Mouse (Mus musculus): Measurements from ENCODE around the gene 1700024P04Rik.
"Not testable (repeated sequence)": the region's sequence is repeated elsewhere in the genome, so short reads cannot be mapped to it uniquely, and the experiment has no call there.

The 1700024P04Rik gene

DNA sequence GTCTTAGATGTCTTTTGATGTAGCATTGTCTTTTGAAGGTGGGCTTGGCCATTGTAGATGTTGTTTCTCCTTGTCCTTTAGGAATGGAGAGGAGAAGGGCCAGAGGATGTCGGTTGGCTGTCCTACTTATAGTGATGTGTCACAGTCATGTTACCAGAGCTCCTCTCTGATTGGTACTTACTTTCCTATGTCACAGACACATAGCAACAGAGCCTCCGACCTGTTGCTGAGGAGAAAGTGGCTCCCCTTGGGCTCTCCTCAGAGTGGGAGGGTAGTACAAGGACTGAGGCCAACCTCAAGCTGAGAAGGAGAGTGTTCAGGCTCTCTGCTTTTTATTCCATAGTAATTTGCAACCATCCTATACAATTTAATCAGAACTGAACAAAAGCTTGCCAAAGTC is at the start of gene 1700024P04Rik:
1700024P04Rik (minus strand) TSS at position 101 of the 400 bp plus-strand sequence.
- no peak for DNase-seq (ENCODE audit: low read depth)

DNA sequence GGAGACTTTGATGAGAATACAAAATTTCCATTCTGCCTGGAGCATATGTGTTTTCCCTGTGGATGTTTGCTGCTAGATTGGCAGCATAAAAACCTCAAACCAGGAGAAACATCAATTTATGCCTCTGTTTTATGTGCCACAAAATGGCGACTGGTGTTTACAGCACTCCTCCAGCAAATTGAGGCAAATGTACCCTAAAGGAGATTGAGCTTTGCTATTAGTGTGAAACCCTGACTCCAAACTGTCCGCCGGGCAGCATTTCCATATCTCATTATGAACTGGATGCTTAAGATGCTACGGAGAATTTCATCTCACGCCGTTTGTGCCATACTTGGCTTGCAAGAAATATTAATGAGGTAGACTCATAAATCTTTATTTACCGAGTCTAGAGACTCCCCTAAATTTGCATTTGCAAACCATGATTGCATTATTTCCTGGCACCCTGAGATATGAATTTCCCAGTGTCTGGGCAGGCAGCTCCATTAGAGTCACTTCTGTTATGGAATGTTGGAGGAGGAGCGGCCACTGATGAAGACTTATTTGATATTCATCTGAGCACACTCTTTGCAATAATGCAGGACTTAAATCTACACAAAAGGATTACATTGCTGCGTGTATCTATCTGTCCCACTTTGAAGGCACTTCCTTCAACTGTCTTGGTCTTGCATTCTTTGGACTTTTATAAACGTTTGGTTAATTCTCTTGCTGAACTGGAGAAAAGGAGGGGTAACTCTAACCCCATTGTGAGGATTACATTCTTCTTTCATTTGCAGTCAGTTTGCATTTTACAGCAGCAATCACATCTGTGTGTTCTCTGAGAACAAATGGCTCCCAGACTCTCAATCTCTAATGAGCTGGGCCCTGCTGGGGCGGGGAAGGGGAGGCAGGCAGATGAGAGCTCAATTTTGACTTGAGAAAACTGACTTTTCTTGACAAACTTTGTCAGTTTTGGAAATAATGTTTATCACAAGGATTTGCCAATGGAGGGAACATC is 47.2 kb upstream of the 1700024P04Rik start:
- DNase-seq (ENCODE audit: low read depth), result no peak

DNA sequence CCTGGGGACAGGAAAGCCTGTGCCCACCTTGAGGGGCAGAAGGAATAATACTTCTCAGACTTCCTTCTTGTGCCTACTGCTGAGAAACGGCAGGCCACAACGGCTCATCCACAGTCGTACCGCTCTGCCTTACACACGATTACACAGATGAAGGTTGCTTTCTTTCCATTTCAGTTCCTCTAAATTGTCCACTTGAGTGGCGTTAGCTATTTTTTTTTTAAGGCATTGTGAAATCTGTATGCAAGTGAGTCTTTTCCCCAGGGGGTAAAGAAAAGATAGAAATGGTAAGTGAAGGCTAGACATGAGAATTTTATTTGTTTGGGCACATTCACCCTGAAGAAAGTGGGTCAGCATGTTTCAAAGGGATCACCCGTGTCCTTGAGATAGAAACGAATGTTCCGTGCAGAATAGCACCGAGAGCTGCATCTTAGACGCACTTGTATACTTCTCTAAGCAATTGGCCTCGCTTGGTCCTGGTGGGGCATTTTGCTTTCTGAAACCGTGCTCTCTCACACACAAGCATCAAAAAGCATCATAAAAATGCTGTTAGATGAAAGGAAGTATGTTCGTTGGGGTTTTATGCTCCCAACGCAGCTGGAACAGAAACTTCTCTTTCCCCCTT is 46.3 kb upstream of the 1700024P04Rik start:
- peak; percentile 20 for DNase-seq (ENCODE audit: low read depth)

DNA sequence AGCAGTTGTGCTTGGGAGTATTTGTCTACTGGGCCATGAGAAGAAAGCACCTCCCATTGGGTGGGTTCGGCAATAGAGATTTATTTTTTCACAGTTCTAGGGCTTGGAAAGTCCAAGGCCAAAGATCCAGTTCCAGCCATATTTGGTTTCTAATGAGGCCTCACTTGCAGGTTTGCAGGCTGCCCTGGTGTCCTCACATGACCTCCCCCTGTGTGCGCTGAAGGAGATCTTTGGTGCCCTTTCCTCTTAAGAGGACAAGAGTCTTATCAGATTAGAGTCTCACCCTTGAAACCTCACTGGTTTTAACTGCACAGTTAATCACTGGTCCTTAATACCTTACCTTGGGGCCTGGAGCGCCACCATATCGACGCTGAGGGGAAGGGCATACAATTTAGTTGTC is 40.9 kb upstream of the 1700024P04Rik start:
- no peak for DNase-seq (ENCODE audit: low read depth)

DNA sequence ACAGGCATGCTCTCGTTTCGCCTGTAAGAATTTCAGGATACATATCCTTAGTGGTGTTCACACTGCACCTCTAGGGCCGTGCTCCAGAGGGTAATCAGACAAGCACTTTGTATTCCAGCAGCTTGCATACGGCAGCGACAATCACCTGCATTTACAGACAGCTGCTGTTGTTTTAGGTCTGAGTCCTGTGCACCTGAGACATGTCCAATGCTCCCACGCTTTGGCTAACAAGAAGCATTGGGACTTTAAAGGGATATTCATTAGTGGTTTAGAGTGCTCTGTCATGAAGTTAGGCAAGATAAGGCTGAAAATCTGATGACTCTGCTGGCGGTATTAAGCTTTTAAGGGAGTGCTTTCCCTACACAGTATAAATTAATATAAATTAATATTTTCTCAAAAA is 37.7 kb upstream of the 1700024P04Rik start:
- DNase-seq (ENCODE audit: low read depth), result no peak

DNA sequence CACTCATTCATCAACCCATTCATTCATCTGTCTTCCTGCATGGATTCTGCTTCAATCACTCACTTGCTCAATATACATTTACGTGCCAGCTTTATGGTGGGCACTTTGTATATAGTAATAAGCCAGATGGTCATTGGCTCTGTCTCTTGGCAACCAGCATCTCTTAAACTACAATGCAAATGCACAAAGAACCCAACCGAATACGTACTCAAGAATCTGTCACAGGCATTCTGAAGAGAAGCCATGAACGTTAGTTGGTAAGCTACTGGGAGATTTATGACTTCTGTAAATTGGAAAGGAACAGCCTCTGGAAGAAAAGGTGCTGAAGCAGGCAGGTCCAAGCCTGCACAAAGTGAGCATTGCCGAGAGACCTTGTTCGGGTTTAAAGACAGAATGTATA is 36.8 kb upstream of the 1700024P04Rik start:
- no peak for DNase-seq (ENCODE audit: low read depth)

DNA sequence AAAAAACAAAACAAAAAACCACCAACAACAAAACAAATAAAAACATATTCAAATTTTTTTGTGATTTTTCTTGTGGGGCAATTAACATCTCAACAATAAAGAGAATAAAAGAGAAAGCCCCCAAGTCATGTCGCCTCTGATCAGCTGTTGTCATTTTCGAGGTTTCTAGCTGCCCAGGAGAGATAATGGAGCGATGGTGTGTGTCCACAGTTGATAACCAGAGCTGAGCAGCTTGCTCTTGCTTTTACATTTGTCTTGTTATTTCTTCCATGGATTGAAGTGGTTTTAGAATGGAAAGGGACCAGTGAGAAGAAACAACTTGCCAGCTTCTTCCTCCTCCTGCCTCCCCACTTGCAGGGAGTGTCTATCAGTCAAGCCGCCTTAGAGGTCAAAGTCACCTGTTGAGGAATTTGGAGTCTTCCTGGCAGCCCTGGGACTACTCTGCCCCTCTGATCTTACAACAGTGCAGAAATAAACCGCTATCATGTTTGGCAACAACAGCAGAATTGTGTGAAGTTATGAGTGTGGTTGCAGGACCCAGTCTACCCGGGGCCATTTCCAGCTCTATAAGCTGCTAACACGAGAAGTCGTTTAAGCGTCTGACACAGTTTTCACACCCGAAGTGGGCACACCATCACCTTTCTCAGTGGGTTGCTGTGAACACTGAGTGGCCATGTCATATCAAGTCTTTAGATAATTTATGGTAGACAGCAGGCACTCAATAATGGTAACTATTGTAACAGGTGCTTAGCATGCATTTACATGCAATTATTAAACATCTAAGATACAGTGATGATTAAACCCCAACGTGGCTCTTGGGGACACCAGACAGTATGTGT is 35.7 kb upstream of the 1700024P04Rik start:
- no peak for DNase-seq (ENCODE audit: low read depth)

DNA sequence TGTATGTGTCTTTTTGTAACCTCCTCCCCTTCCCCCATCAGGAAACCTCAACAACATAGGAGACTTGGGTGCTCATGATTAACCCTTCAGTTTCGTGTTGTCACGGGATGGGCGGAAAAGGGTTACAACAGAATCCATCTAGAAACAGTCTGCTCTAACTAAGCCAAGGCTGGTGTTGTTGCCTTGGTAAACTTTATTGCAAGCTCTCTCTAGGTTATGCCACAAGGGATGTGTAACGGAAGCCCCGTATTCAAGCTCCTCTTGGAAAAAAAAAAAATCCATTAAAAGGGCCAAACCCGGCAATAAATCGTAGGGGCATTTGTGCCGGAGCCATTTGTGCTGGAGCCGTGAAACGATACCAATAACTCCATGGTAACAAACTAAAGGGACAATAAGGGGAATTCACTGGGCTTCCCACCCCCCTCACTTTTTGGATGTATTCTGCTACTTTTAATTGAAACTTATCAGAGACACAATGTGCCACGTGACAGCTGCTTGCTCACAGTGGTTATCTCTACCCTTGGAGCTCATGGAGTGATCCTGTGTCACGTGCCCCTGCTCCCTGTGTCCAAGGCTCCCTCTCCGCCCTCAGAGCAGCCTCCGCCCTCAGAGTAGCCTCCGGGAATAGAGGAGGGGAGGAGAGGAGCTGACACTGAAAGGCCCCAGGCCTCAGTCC is 34.3 kb upstream of the 1700024P04Rik start:
- DNase-seq (ENCODE audit: low read depth), result no peak

DNA sequence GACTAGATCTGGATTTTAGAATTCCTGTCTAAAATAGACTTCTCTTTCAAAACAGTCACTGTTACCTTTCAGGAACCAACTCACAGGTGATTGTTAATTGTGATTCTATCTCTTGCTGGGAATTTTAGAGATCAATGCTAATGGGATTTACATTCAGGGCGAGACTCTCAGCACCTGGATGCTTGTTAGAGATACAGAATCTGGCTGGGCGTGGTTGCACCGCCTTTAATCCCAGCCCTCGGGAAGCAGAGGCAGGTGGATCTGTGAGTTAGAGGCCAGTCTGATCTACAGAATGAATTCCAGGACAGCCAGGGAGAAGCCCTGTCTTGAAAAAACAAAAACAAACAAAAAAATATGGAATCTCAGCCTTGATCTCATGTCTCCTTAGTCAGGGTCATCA is 32.3 kb upstream of the 1700024P04Rik start:
- no peak for DNase-seq (ENCODE audit: low read depth)

DNA sequence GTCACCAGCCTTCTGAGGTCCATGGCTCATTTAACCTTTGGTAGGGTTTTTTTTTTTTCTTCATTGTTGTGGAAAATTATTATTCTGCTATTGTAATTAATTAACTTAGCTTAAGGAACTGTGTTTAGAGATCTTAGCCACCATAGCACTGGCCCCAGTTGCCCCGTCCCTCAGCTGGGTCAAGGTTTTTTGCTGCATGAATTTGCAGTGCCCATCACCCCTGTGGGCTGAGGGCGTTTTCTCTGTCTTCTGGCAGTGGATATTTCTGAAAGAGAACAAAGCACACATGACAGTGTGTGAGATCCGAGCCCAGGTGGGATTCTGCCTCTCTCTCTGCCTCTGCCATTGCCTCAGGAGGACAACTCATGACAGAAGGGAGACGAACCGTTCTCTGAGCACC is 28.5 kb upstream of the 1700024P04Rik start:
- no peak for DNase-seq (ENCODE audit: low read depth)

DNA sequence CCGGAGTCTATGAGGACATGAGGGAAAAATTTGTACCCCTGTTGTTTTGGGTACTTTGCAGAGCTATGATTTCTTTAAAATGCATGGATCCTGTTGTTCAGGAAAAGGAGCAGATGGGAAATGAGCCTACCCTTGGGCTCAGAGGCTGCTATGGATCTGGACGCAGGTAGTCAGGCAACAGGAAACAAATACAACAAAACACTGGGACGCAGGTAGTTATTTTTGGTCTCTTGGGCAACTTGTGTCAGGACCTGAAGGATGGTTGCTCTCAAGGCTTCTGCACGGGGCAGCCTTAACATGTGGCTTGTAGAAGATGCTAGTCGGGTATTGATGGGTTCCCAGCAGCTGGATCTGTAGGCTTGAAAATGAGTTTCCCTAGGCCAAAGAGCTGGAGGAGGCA is 23.6 kb upstream of the 1700024P04Rik start:
- DNase-seq (ENCODE audit: low read depth), result no peak

DNA sequence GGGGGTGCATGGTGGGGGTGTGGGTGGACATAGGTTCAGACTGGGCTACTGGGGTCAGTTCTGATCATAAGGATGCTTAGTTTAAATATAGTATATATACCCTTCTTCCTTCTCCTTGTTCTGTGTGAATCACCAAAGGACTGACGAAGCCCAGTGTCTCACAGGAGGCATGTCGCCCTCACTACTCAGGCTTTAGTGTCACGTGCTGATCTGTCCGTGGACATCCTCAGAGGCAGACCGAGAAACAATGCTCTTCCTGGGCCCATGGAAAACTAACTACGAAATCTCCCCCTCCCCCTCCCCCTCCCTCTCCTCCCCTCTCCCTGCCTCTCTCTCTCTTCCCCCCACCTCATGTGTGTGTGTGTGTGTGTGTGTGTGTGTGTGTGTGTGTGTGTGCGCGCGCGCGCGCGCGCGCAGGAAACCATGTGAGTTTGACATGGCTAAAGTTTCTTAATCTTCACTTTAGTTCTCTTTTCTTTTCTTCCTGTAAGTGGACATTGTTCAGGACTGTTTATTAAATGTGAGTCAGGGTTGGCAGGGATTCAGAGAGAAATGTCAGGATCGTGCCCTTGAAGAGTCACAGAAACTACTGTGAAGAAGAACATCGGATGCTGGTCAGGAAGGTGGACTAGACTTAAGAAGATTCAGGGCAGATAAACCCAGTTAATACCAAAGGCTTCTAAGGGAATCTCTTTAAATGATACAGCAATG is 22.2 kb upstream of the 1700024P04Rik start:
- no peak for DNase-seq (ENCODE audit: low read depth)

DNA sequence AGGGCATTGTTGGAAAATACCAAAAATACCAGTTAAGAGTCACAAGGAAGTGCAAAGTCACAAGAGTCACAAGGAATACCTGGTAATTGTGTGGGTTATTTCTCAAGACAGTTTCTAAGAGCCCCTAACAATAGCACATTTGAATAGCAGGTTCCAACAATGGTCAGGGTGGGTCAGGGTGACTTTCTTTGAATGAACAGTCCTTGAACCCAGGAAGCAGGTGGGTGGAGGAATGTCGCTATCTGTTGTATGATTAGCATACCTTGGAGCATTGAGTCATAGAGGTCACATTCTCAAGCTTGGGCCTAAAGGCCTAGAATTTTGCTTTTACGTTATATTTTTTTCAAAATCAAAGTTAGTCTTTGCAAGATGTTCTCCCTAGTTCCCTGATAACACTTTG is 17.3 kb upstream of the 1700024P04Rik start:
- not testable (repeated sequence) for DNase-seq (ENCODE audit: low read depth)

DNA sequence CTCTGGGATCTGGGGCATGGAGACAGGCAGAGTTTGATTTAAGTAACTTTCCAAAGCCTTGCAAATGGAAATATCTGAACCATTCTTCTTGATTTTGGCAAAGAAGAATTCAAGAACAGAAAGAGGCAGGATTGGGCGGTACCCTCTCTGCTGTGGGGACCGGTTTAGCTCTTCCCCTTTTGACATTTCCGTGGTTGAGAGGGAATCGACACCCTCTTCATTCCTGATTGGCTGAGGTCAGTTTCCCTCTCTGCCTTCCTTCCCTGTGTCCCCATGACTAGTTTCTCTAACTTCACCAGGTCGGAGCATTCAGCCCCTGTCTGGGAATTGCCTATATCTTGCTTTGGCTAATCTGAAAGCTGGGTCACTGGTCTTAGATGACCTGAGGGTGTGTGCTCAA is 12.7 kb upstream of the 1700024P04Rik start:
- DNase-seq (ENCODE audit: low read depth), result peak; percentile 19

DNA sequence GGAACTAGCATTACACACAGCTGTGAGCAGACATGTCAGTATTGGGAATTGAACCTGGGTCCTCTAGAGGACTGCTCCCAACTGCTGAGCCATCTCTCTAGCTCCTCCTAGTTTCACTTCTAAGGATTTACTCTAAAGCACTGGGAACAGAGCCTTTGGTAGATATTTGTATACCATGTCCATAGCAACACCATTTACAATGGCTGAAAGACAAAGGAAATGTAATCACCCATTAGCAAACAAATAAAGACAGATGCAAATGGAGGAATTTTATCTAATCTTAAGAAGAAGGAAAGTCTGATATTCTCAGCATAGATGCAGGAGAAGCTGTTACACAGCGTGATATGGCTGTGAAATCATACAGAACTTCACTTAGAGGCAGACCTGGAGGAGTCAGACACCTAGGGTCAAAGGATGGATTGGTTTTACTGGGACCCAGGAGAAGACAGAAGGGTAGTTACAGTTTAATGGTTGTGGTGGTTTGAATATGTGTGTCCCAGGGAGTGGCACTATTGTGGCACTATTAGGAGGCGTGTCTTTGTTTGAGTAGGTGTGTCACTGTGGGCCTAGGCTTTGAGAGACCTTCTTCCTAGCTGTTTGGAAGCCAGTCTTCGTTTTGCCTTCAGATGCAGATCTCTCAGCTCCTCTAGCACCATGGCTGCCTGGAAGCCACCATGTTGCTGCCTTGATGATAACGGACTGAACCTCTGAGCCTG is 7.1 kb downstream of the 1700024P04Rik start:
- DNase-seq (ENCODE audit: low read depth), result no peak

DNA sequence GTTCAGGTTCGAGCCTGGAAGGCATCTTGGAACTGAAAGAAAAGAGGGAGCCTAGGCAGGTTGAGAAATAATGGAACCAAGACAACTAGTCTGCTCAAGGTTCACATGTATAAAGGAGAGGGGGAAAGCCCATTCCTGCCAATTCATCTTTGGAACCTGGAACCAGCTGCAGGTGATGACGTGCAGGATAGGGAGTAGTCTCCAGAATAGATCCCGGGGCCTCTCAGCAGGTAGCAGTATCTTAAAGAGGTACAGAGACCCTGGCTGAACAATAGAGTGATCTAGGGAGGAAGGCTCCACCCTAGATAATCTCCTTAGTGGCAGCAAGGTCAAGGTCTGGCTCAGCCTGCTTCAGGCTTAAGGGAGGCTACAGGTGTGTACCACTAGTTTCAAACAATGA is 8.3 kb downstream of the 1700024P04Rik start:
- not testable (repeated sequence) for DNase-seq (ENCODE audit: low read depth)

DNA sequence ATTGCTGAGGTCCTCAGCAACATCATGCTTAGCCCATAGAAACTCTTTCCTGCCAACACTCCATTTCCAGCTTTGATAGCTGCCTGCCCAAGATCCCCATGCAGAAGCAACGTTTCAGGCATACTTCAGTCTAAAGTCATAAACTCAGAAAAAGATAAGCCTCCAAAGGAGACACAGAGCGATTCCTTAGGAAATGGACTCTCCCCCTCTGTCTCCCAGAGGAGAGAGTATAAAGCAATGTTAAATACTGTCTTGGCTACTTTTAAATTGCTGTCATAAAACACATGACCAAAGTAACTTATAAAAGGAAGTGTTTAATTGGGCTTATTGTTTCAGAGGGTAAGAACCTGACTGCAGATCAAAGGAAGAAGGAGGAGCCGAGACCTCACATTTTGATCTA is 12.3 kb downstream of the 1700024P04Rik start:
- no peak for DNase-seq (ENCODE audit: low read depth)

DNA sequence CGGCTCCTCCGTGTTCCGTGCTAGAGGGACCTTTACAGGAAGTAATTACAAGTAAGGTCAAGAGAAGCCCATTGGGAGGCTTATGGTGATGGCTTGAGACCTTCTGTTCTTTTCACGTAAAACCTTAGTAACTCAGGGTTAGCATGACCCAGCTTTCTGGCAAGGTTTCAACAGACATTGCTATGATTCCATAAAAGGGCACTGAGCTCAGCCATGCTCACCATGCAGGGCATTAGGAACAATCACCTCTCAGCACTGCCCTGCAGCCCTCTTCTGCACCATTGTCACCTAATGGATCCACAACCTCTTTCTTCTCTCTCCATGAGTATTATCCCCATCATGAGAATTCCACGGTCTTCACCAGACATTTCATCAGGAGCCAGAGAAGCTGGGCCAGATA is 12.7 kb downstream of the 1700024P04Rik start:
- DNase-seq (ENCODE audit: low read depth), result no peak

DNA sequence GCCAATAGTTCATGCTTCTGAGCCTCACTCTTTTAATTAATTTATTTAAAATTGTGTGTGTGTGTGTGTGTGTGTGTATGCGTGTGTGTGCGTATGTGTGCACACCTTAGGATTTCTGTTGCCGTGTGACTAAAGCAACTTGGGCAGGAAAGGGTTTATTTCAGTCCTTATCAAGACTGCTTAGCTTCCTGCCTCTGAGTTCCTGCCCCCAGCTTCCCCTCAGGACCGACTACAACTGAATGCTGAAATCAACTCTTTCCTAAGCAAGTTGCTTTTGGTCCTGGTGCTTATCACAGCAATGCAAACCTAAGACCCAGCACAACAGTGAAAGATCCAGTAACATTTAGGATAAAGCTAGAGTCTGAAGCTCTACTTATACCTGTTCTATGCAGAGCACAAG is 15.8 kb downstream of the 1700024P04Rik start:
- DNase-seq (ENCODE audit: low read depth), result peak; percentile 90

DNA sequence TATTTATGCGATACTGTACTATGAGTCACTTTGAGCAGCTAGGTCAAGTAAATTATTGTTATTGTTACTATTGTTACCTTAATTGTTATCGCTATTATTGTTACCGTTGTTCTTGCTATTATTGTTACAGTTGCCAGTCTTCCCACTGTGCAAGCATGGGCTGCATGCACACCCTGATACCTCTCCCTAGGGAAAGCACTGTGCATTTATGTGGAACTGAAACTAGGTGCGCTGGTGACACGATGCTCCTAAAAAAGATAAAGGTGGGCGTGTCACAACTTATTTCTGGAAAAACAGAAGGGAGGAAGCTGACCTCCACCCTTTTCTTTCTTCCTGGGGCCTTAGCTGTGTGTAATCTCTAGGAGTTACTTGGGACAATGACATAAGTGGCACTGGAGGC is 16.4 kb downstream of the 1700024P04Rik start:
- no peak for DNase-seq (ENCODE audit: low read depth)

DNA sequence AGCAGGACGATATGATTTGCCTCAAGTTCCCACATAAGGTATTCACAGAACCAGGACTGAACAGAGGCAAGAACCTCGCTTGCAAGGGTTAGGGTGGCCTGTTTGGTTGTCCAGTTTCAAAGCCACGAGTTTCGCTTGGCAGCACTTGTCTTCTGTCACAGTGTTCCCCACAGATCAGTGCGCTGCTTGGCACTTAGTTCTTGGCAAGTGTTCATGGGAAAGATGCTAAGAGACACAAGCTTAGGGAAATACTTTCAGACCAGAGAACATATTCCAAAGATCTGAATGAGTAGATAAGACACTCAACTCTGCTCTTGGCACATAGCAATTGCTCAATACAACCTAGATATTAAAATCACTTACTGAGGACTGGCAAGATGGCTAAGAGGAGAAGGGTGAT is 17.8 kb downstream of the 1700024P04Rik start:
- peak; percentile 37 for DNase-seq (ENCODE audit: low read depth)
